ENCODE assay signal across 28 mouse cellular contexts in genomic region chr5:43994981-43995380, GRCm38 (mm10). TPM values are rescaled to one million over a fixed set of nuclear protein-coding genes. Genes with fewer than 3 reads are reported as not detected.
"Had no signal": no experiment of that assay in that cellular context is flagged by ENCODE, and none has a peak within 500 bp of the region (broad histone marks: within the 10 kb centered on the region; RNA-seq: fewer than 3 reads in every experiment).

No protein-coding gene starts in this region.

- DNase-seq: gastrocnemius, adult 2 months; gastrocnemius, postnatal 10 days; gastrocnemius, postnatal 25 days; heart, adult 18-20 months; heart, postnatal 10 days; heart, postnatal 4 days; kidney, adult 11 months; kidney, adult 2 months; kidney, adult 9 months; kidney, postnatal 14 days; kidney, postnatal 36 days; layer of hippocampus, adult 9-11 months; layer of hippocampus, postnatal 36 days; liver had no signal

- H3K9me3 ChIP-seq: heart, embryonic 10.5 days; heart, embryonic 12.5 days; hindbrain, embryonic 10.5 days; hindbrain, embryonic 12.5 days; kidney, embryonic 15.5 days; limb, embryonic 10.5 days; limb, embryonic 12.5 days had no signal

- H3K4me1 ChIP-seq: heart, embryonic 10.5 days; heart, embryonic 12.5 days; hindbrain, embryonic 10.5 days; hindbrain, embryonic 12.5 days; kidney, embryonic 15.5 days; limb, embryonic 10.5 days; limb, embryonic 12.5 days had no signal

- H3K27me3 ChIP-seq: heart, embryonic 12.5 days; hindbrain, embryonic 12.5 days; kidney, embryonic 15.5 days; limb, embryonic 12.5 days had no signal

- H3K9ac ChIP-seq: heart, embryonic 12.5 days; hindbrain, embryonic 12.5 days; hindbrain, embryonic 14.5 days; kidney, embryonic 15.5 days; limb, embryonic 12.5 days had no signal

- H3K4me2 ChIP-seq: heart, embryonic 12.5 days; hindbrain, embryonic 12.5 days; hindbrain, embryonic 14.5 days; kidney, embryonic 15.5 days; limb, embryonic 12.5 days; liver, embryonic 11.5 days had no signal

- H3K4me3 ChIP-seq: gastrocnemius, adult 2 months; heart, embryonic 10.5 days; heart, embryonic 12.5 days; hindbrain, embryonic 10.5 days; hindbrain, embryonic 12.5 days; kidney, embryonic 15.5 days; limb, embryonic 10.5 days; limb, embryonic 12.5 days had no signal

- H3K36me3 ChIP-seq: heart, embryonic 12.5 days had no signal

- ATAC-seq: hindbrain, embryonic 16.5 days; intestine, embryonic 16.5 days had no signal

- H3K27ac ChIP-seq: gastrocnemius, adult 2 months; heart, embryonic 10.5 days; hindbrain, embryonic 10.5 days; hindbrain, embryonic 12.5 days; hindbrain, embryonic 14.5 days; kidney, embryonic 15.5 days; kidney, postnatal 0 days; limb, embryonic 10.5 days; limb, embryonic 12.5 days had no signal

RNA-seq across cellular contexts. Expression of gene Fgfbp1, which starts 13.4 kb away (rescaled TPM):
- total RNA-seq: gastrocnemius, postnatal 10 days; gastrocnemius, postnatal 4 days; granulocyte monocyte progenitor cell, adult 5-6 weeks had no signal
- polyA plus RNA-seq: heart, embryonic 12.5 days; liver, embryonic 11.5 days had no signal
